Mouse (Mus musculus): ENCODE measurements around the gene Dennd2d. TPM values are rescaled to one million over a fixed set of nuclear protein-coding genes. Genes with fewer than 3 reads are reported as not detected.

The Dennd2d gene
- 0.80 and 1.2 TPM in 2 replicates for polyA plus RNA-seq (2014; fragmentation: Nextera tagmentation; extraction: Ambion mirVana)

GRCm38 (mm10) chr3:106482281-106483081 is at the start of gene Dennd2d:
Gene Dennd2d (plus strand): TSS chr3:106482405.
- Histone ChIP-seq H3K27ac (replicated peaks; ENCODE audit: low read depth, low read length) (no peak within 1 kb of the TSS), H3K9me3 (replicated peaks; ENCODE audit: control insufficient read depth, low read length) (no peaks in the 10 kb centered on the region), H3K27me3 (ENCODE audit: control insufficient read depth, insufficient read depth, low read length) (peaks cover 2% of the 10 kb centered on the region; the same call in 1 of the 2 replicates), H3K4me2 (ENCODE audit: low read depth, low read length) (peak within 1 kb of the TSS; percentile 96), H3K36me3 (replicated peaks; ENCODE audit: control insufficient read depth, insufficient read depth, low read depth, low read length) (no peaks in the 10 kb centered on the region), H3K4me1 (ENCODE audit: control insufficient read depth, insufficient read depth, low read length) (no peaks in the 10 kb centered on the region; the same call in 1 of the 2 replicates), H3K9ac (replicated peaks; ENCODE audit: low read length) (peak within 1 kb of the TSS; percentile 61), H3K4me3 (ENCODE audit: low read depth, low read length) (peak within 1 kb of the TSS; percentile 48)
- 2% methylated on average over 44 of the region's 44 CpGs for WGBS
- DNase-seq (ENCODE audit: low spot score): peak; percentile 7
- ATAC-seq (replicated peaks; ENCODE audit: insufficient number of reproducible peaks, low FRiP score, low TSS enrichment, low read depth): peak; percentile 67; the same call in 1 of the 2 replicates

- Histone ChIP-seq H3K9ac (replicated peaks; ENCODE audit: low read length) (no peak overlapping the region), H3K4me2 (ENCODE audit: low read depth, low read length) (no peak overlapping the region), H3K4me1 (ENCODE audit: control insufficient read depth, insufficient read depth, low read length) (no peaks in the 10 kb centered on the region), H3K4me3 (ENCODE audit: low read depth, low read length) (no peak overlapping the region), H3K9me3 (replicated peaks; ENCODE audit: control insufficient read depth, low read length) (no peaks in the 10 kb centered on the region), H3K27ac (replicated peaks; ENCODE audit: low read depth, low read length) (no peak overlapping the region), H3K36me3 (replicated peaks; ENCODE audit: control insufficient read depth, insufficient read depth, low read depth, low read length) (no peaks in the 10 kb centered on the region), H3K27me3 (ENCODE audit: control insufficient read depth, insufficient read depth, low read length) (no peaks in the 10 kb centered on the region)
- DNase-seq (ENCODE audit: low spot score) (peak; percentile 64), ATAC-seq (replicated peaks; ENCODE audit: insufficient number of reproducible peaks, low FRiP score, low TSS enrichment, low read depth) (peak; percentile 83)
Measured at GRCm38 (mm10) chr3:106448571-106448970, 33.6 kb upstream of the Dennd2d start.

DNA sequence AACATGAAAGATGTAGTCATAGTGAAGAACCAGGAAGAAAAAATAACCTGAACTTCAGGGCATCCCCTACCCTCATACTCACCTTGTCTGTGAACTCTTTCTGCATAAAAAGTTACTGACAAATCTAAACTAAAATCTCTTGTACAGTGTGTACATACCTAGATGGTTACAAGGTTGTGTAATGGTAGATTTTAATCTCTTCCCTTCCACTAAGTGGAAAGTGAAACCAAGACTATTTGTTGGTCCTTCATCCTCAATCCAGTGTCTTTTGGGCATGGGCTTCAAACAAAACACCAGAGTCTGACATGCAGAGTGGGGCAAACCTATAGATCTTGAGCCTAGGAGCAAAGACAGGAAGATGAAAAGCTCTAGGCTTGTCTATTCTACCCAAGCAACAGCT is 33.2 kb upstream of the Dennd2d start:
- H3K27ac ChIP-seq (replicated peaks; ENCODE audit: low read depth, low read length): no peak overlapping the region
- no peaks in the 10 kb centered on the region for H3K36me3 ChIP-seq (replicated peaks; ENCODE audit: control insufficient read depth, insufficient read depth, low read depth, low read length)
- no peaks in the 10 kb centered on the region for H3K9me3 ChIP-seq (replicated peaks; ENCODE audit: control insufficient read depth, low read length)
- no peak overlapping the region for H3K9ac ChIP-seq (replicated peaks; ENCODE audit: low read length)
- H3K4me3 ChIP-seq (ENCODE audit: low read depth, low read length): no peak overlapping the region
- DNase-seq (ENCODE audit: low spot score): no peak
- H3K27me3 ChIP-seq (ENCODE audit: control insufficient read depth, insufficient read depth, low read length): no peaks in the 10 kb centered on the region
- no peak overlapping the region for H3K4me2 ChIP-seq (ENCODE audit: low read depth, low read length)
- H3K4me1 ChIP-seq (ENCODE audit: control insufficient read depth, insufficient read depth, low read length): no peaks in the 10 kb centered on the region
- ATAC-seq (replicated peaks; ENCODE audit: insufficient number of reproducible peaks, low FRiP score, low TSS enrichment, low read depth): 0 out of 2 replicates have a peak, but pooled peaks have one; percentile 9

DNA sequence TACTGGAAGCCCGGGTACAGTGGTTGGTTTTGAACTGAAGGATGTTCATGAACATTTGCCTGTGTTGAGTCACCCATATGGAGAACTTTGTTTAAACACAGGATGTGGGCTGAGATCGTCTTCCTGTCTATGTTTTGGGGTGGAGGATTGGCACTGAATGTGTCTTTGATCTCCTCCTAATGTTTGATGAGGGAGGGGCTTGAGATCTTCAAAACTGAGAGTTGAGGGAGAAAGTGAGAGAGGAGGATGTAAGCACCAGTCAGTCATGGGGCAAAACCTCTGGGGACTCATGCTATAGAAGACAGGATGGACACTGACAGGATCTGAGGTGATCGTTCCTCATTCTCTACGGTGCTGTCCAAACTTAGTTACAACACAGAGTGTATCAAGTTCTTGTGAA is 32.6 kb upstream of the Dennd2d start:
- no peak for ATAC-seq (replicated peaks; ENCODE audit: insufficient number of reproducible peaks, low FRiP score, low TSS enrichment, low read depth)
- Histone ChIP-seq H3K36me3 (replicated peaks; ENCODE audit: control insufficient read depth, insufficient read depth, low read depth, low read length) (no peaks in the 10 kb centered on the region), H3K9ac (replicated peaks; ENCODE audit: low read length) (no peak overlapping the region)

GRCm38 (mm10) chr3:106452616-106453015 is 29.6 kb upstream of the Dennd2d start:
- 79% methylated on average over 4 of the region's 4 CpGs for WGBS
- no peaks in the 10 kb centered on the region for H3K4me1 ChIP-seq (ENCODE audit: control insufficient read depth, insufficient read depth, low read length)
- H3K9ac ChIP-seq (replicated peaks; ENCODE audit: low read length): no peak overlapping the region
- no peaks in the 10 kb centered on the region for H3K27me3 ChIP-seq (ENCODE audit: control insufficient read depth, insufficient read depth, low read length)
- no peak overlapping the region for H3K4me3 ChIP-seq (ENCODE audit: low read depth, low read length)
- H3K4me2 ChIP-seq (ENCODE audit: low read depth, low read length): no peak overlapping the region
- no peak overlapping the region for H3K27ac ChIP-seq (replicated peaks; ENCODE audit: low read depth, low read length)
- ATAC-seq (replicated peaks; ENCODE audit: insufficient number of reproducible peaks, low FRiP score, low TSS enrichment, low read depth) (no peak), DNase-seq (ENCODE audit: low spot score) (no peak)
- no peaks in the 10 kb centered on the region for H3K9me3 ChIP-seq (replicated peaks; ENCODE audit: control insufficient read depth, low read length)
- H3K36me3 ChIP-seq (replicated peaks; ENCODE audit: control insufficient read depth, insufficient read depth, low read depth, low read length): no peaks in the 10 kb centered on the region

More for the DNA sequence above, 32.6 kb upstream of the Dennd2d start:
- Histone ChIP-seq H3K9me3 (replicated peaks; ENCODE audit: control insufficient read depth, low read length) (no peaks in the 10 kb centered on the region), H3K4me2 (ENCODE audit: low read depth, low read length) (no peak overlapping the region), H3K27ac (replicated peaks; ENCODE audit: low read depth, low read length) (no peak overlapping the region), H3K4me1 (ENCODE audit: control insufficient read depth, insufficient read depth, low read length) (no peaks in the 10 kb centered on the region), H3K4me3 (ENCODE audit: low read depth, low read length) (no peak overlapping the region), H3K27me3 (ENCODE audit: control insufficient read depth, insufficient read depth, low read length) (no peaks in the 10 kb centered on the region)
- WGBS: 82% methylated on average over 4 of the region's 4 CpGs
- no peak for DNase-seq (ENCODE audit: low spot score)

- Histone ChIP-seq H3K4me1 (ENCODE audit: control insufficient read depth, insufficient read depth, low read length) (no peaks in the 10 kb centered on the region), H3K27me3 (ENCODE audit: control insufficient read depth, insufficient read depth, low read length) (no peaks in the 10 kb centered on the region), H3K27ac (replicated peaks; ENCODE audit: low read depth, low read length) (no peak overlapping the region), H3K9ac (replicated peaks; ENCODE audit: low read length) (no peak overlapping the region), H3K9me3 (replicated peaks; ENCODE audit: control insufficient read depth, low read length) (no peaks in the 10 kb centered on the region), H3K4me3 (ENCODE audit: low read depth, low read length) (no peak overlapping the region), H3K36me3 (replicated peaks; ENCODE audit: control insufficient read depth, insufficient read depth, low read depth, low read length) (no peaks in the 10 kb centered on the region), H3K4me2 (ENCODE audit: low read depth, low read length) (no peak overlapping the region)
- 74% methylated on average over 2 of the region's 2 CpGs for WGBS
- DNase-seq (ENCODE audit: low spot score): no peak
- no peak for ATAC-seq (replicated peaks; ENCODE audit: insufficient number of reproducible peaks, low FRiP score, low TSS enrichment, low read depth)
Measured at GRCm38 (mm10) chr3:106457298-106457869, 24.8 kb upstream of the Dennd2d start.

- H3K27me3 ChIP-seq (ENCODE audit: control insufficient read depth, insufficient read depth, low read length): no peaks in the 10 kb centered on the region
- DNase-seq (ENCODE audit: low spot score) (no peak), ATAC-seq (replicated peaks; ENCODE audit: insufficient number of reproducible peaks, low FRiP score, low TSS enrichment, low read depth) (no peak)
- H3K4me3 ChIP-seq (ENCODE audit: low read depth, low read length): no peak overlapping the region
- H3K9me3 ChIP-seq (replicated peaks; ENCODE audit: control insufficient read depth, low read length): no peaks in the 10 kb centered on the region
- no peak overlapping the region for H3K4me2 ChIP-seq (ENCODE audit: low read depth, low read length)
- no peak overlapping the region for H3K9ac ChIP-seq (replicated peaks; ENCODE audit: low read length)
- WGBS: 93% methylated on average over 2 of the region's 2 CpGs
- H3K36me3 ChIP-seq (replicated peaks; ENCODE audit: control insufficient read depth, insufficient read depth, low read depth, low read length): no peaks in the 10 kb centered on the region
- no peak overlapping the region for H3K27ac ChIP-seq (replicated peaks; ENCODE audit: low read depth, low read length)
- no peaks in the 10 kb centered on the region for H3K4me1 ChIP-seq (ENCODE audit: control insufficient read depth, insufficient read depth, low read length)
Measured at GRCm38 (mm10) chr3:106462059-106462470, 20.1 kb upstream of the Dennd2d start.

GRCm38 (mm10) chr3:106462493-106462892 is 19.7 kb upstream of the Dennd2d start:
- no peaks in the 10 kb centered on the region for H3K4me1 ChIP-seq (ENCODE audit: control insufficient read depth, insufficient read depth, low read length)
- no peak overlapping the region for H3K4me2 ChIP-seq (ENCODE audit: low read depth, low read length)
- no peaks in the 10 kb centered on the region for H3K36me3 ChIP-seq (replicated peaks; ENCODE audit: control insufficient read depth, insufficient read depth, low read depth, low read length)
- no peak for DNase-seq (ENCODE audit: low spot score)
- H3K27ac ChIP-seq (replicated peaks; ENCODE audit: low read depth, low read length): no peak overlapping the region
- H3K9ac ChIP-seq (replicated peaks; ENCODE audit: low read length): no peak overlapping the region
- H3K27me3 ChIP-seq (ENCODE audit: control insufficient read depth, insufficient read depth, low read length): no peaks in the 10 kb centered on the region
- no peaks in the 10 kb centered on the region for H3K9me3 ChIP-seq (replicated peaks; ENCODE audit: control insufficient read depth, low read length)
- no peak for ATAC-seq (replicated peaks; ENCODE audit: insufficient number of reproducible peaks, low FRiP score, low TSS enrichment, low read depth)
- WGBS: 65% methylated on average over 3 of the region's 3 CpGs
- no peak overlapping the region for H3K4me3 ChIP-seq (ENCODE audit: low read depth, low read length)
